Mouse (Mus musculus): ENCODE results near the gene Apoc2. TPM values are rescaled to one million over a fixed set of nuclear protein-coding genes. Genes with fewer than 3 reads are reported as not detected.

Gene Apoc2
- polyA plus RNA-seq, 1 experiment from 2014 or later: 2.4 TPM

- WGBS: 77% methylated on average over 4 of the region's 4 CpGs
- TF ChIP-seq CTCF (IDR thresholded peaks at IDR 0.05; ENCODE audit: low read depth): no peak
- Histone ChIP-seq H3K9me3 (replicated peaks; ENCODE audit: low read length) (peaks cover 11% of the 10 kb centered on the region), H3K4me1 (replicated peaks; ENCODE audit: insufficient read depth, low read length) (no peaks in the 10 kb centered on the region), H3K4me2 (ENCODE audit: low read length) (no peak overlapping the region), H3K4me3 (replicated peaks; ENCODE audit: low read depth, low read length) (no peak overlapping the region), H3K36me3 (ENCODE audit: insufficient read depth, low read length) (peaks cover 24% of the 10 kb centered on the region), H3K27me3 (ENCODE audit: insufficient read depth, low read length) (no peaks in the 10 kb centered on the region), H3K27ac (no peak overlapping the region), H3K9ac (ENCODE audit: low read depth, low read length) (no peak overlapping the region)
- ATAC-seq (replicated peaks; ENCODE audit: low FRiP score, low read depth) (no peak), DNase-seq (ENCODE audit: low spot score) (no peak)
Observed at GRCm38 (mm10) chr7:19717346-19717745, 39.6 kb upstream of the Apoc2 start.

DNA sequence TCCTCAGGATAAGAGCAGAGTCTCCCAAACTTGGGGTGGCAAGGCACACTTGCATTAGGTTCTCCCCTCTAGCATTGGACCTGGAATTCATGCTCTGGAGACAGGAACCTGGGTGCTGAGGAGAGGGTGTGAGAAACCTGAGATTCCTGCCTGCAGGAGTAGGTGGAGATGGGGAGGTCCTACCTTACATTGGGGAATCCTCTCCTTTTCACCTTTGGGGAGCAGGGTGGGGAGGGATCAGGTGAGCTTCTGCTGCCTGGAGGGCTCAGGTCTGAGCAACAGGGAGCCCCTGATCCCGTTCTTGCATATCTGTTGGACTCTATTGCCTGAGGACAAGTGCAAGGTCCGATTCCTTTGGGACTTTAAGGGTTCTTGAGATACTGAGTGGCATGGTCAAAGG lies 39.1 kb upstream of the Apoc2 start:
- Histone ChIP-seq H3K4me3 (replicated peaks; ENCODE audit: low read depth, low read length) (no peak overlapping the region), H3K9me3 (replicated peaks; ENCODE audit: low read length) (peaks cover 11% of the 10 kb centered on the region), H3K4me1 (replicated peaks; ENCODE audit: insufficient read depth, low read length) (no peaks in the 10 kb centered on the region), H3K36me3 (ENCODE audit: insufficient read depth, low read length) (peaks cover 28% of the 10 kb centered on the region), H3K27me3 (ENCODE audit: insufficient read depth, low read length) (no peaks in the 10 kb centered on the region), H3K27ac (no peak overlapping the region), H3K9ac (ENCODE audit: low read depth, low read length) (no peak overlapping the region), H3K4me2 (ENCODE audit: low read length) (no peak overlapping the region)
- WGBS: 86% methylated on average over 2 of the region's 2 CpGs
- DNase-seq (ENCODE audit: low spot score) (no peak), ATAC-seq (replicated peaks; ENCODE audit: low FRiP score, low read depth) (no peak)
- TF ChIP-seq CTCF (IDR thresholded peaks at IDR 0.05; ENCODE audit: low read depth): no peak

DNA sequence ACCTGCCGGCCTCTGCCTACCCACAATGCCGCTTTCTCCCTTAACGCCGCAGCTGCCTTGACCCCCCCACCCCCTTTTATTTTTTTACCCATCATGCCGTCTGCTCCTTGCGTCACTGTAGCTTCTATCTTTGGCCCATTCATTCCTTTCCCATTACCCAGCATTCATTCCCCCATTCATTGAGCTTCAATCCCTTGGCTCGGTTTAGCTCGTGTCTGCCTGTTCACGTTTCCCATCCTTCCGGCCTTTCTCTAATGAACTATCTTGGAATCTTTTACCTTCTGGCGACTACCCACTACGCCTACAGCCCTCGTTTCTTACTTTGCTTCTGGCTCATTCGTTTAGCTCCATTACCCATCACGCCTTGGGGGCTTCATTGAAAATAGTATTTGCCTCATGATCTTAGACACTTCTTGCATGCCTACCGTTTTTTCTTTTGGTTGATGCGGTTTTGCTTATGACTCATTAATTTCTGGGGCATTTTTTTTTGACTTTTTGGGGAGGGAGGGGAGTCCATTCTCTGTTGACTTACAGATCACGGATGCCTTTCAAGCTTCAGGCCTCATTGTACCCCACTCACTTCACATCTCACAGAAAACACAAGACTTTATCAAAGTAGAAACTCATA lies 38.4 kb upstream of the Apoc2 start:
- no peak overlapping the region for H3K9ac ChIP-seq (ENCODE audit: low read depth, low read length)
- peaks cover 5% of the 10 kb centered on the region for H3K9me3 ChIP-seq (replicated peaks; ENCODE audit: low read length)
- TF ChIP-seq CTCF (IDR thresholded peaks at IDR 0.05; ENCODE audit: low read depth): no peak
- DNase-seq (ENCODE audit: low spot score) (no peak), ATAC-seq (replicated peaks; ENCODE audit: low FRiP score, low read depth) (no peak)
- no peaks in the 10 kb centered on the region for H3K4me1 ChIP-seq (replicated peaks; ENCODE audit: insufficient read depth, low read length)
- H3K4me3 ChIP-seq (replicated peaks; ENCODE audit: low read depth, low read length): 0 out of 2 replicates have a peak overlapping the region, but pooled peaks have one; percentile 4
- peaks cover 31% of the 10 kb centered on the region for H3K36me3 ChIP-seq (ENCODE audit: insufficient read depth, low read length)
- no peaks in the 10 kb centered on the region for H3K27me3 ChIP-seq (ENCODE audit: insufficient read depth, low read length)
- WGBS: 6% methylated on average over 18 of the region's 18 CpGs
- peak overlapping the region; percentile 46 for H3K4me2 ChIP-seq (ENCODE audit: low read length)
- H3K27ac ChIP-seq: peak overlapping the region; percentile 82

DNA sequence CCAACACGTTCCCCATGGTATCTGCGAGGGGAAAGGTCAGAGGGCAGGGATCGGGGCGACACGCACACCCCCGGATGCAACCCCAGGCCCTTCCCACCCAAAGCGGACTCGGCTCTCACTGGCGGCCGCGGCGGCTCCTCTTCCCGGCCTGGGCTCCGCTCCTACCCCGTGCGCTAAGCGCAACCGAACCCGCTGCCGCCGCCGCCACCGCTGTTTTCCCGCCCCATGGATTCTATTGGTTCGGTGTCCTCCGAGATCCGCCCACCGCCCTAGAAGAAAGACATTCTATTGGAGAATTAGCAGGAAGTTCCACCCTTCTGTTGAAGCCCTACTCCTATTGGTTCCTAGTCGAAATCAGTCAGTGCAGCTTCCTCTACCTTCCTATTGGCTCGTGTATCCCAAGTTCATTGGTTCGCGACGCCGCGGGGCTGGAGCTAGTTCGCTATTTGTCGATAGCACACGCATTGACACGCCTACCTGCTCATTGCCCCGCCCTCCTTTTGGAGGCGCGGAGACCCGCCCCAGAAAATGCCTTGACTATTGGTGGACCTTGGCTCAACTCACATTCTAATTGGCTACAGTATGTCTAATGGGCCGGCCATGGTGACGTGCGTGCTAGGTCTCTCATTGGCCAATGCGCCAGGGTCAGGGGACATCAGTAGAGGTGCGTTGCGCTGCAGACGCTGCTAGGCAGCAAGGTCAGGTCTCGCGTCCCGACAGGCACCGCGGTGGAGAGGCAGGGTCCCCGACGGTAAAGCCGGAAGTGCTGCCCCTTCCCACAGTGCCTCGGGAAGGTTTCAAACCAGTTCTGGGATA lies 37.7 kb upstream of the Apoc2 start, which contains the start of gene Tomm40:
TSS of gene Tomm40 (minus strand) at position 200 of the 816 bp plus-strand sequence.
- TF ChIP-seq CTCF (IDR thresholded peaks at IDR 0.05; ENCODE audit: low read depth): no peak
- ATAC-seq (replicated peaks; ENCODE audit: low FRiP score, low read depth) (peak; percentile 99), DNase-seq (ENCODE audit: low spot score) (peak; percentile 100)
- H3K27ac ChIP-seq: peak within 1 kb of the TSS; percentile 89
- peak within 1 kb of the TSS; percentile 96 for H3K9ac ChIP-seq (ENCODE audit: low read depth, low read length)
- H3K4me1 ChIP-seq (replicated peaks; ENCODE audit: insufficient read depth, low read length): no peaks in the 10 kb centered on the region
- H3K9me3 ChIP-seq (replicated peaks; ENCODE audit: low read length): no peaks in the 10 kb centered on the region
- H3K27me3 ChIP-seq (ENCODE audit: insufficient read depth, low read length): no peaks in the 10 kb centered on the region
- H3K36me3 ChIP-seq (ENCODE audit: insufficient read depth, low read length): peaks cover 38% of the 10 kb centered on the region
- H3K4me2 ChIP-seq (ENCODE audit: low read length): peak within 1 kb of the TSS; percentile 96
- H3K4me3 ChIP-seq (replicated peaks; ENCODE audit: low read depth, low read length): peak within 1 kb of the TSS; percentile 96
- WGBS: under 1% methylated on average over 59 of the region's 59 CpGs

- TF ChIP-seq CTCF (IDR thresholded peaks at IDR 0.05; ENCODE audit: low read depth): no peak
- peaks cover 41% of the 10 kb centered on the region for H3K36me3 ChIP-seq (ENCODE audit: insufficient read depth, low read length)
Observed at GRCm38 (mm10) chr7:19714836-19715235, 37.1 kb upstream of the Apoc2 start.

GRCm38 (mm10) chr7:19713598-19713997 lies 35.9 kb upstream of the Apoc2 start:
- no peak overlapping the region for H3K9ac ChIP-seq (ENCODE audit: low read depth, low read length)

More at GRCm38 (mm10) chr7:19714836-19715235, 37.1 kb upstream of the Apoc2 start:
- Histone ChIP-seq H3K4me1 (replicated peaks; ENCODE audit: insufficient read depth, low read length) (no peaks in the 10 kb centered on the region), H3K9me3 (replicated peaks; ENCODE audit: low read length) (no peaks in the 10 kb centered on the region), H3K4me3 (replicated peaks; ENCODE audit: low read depth, low read length) (peak overlapping the region; percentile 96), H3K27me3 (ENCODE audit: insufficient read depth, low read length) (no peaks in the 10 kb centered on the region), H3K9ac (ENCODE audit: low read depth, low read length) (peak overlapping the region; percentile 96), H3K27ac (peak overlapping the region; percentile 89), H3K4me2 (ENCODE audit: low read length) (peak overlapping the region; percentile 96)
- DNase-seq (ENCODE audit: low spot score) (no peak), ATAC-seq (replicated peaks; ENCODE audit: low FRiP score, low read depth) (no peak)
- under 1% methylated on average over 39 of the region's 39 CpGs for WGBS

More at GRCm38 (mm10) chr7:19713598-19713997, 35.9 kb upstream of the Apoc2 start:
- no peak overlapping the region for H3K4me2 ChIP-seq (ENCODE audit: low read length)
- no peaks in the 10 kb centered on the region for H3K9me3 ChIP-seq (replicated peaks; ENCODE audit: low read length)
- DNase-seq (ENCODE audit: low spot score): no peak
- no peak for ATAC-seq (replicated peaks; ENCODE audit: low FRiP score, low read depth)
- 90% methylated on average over 9 of the region's 9 CpGs for WGBS
- H3K27ac ChIP-seq: no peak overlapping the region
- TF ChIP-seq CTCF (IDR thresholded peaks at IDR 0.05; ENCODE audit: low read depth): no peak
- H3K4me1 ChIP-seq (replicated peaks; ENCODE audit: insufficient read depth, low read length): no peaks in the 10 kb centered on the region
- no peaks in the 10 kb centered on the region for H3K27me3 ChIP-seq (ENCODE audit: insufficient read depth, low read length)
- H3K36me3 ChIP-seq (ENCODE audit: insufficient read depth, low read length): peaks cover 43% of the 10 kb centered on the region
- H3K4me3 ChIP-seq (replicated peaks; ENCODE audit: low read depth, low read length): no peak overlapping the region
